Mouse (Mus musculus): ENCODE measurements around the gene Eri2.
A peak's percentile ranks its signal among the peaks of the same experiment; 100 is the strongest.
"Not testable (repeated sequence)": the region's sequence is repeated elsewhere in the genome, so short reads cannot be mapped to it uniquely, and the experiment has no call there.

The Eri2 gene

DNA sequence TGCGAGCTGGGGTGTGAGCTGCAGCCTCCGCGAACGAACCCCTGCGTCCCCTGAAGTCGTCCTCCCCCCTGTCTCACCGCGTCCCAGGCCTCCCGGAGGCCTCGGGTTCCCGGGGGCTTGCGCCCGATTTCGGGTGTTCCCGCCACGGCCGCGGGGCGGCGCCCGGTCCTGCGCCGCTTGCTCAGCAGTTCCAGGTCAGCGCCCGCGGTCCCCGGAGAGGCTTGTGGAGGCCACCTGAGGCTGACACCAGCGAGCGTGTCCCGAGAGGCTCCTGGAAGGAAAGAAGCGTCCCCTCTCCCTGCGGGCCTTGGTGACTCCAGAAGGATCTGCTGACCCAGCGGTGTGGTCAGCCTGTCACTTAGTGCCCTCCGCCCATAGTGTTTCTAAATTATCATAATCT, 49.5 kb downstream of the Eri2 start:
- no peak for DNase-seq (ENCODE audit: low spot score in 2 of 2)

DNA sequence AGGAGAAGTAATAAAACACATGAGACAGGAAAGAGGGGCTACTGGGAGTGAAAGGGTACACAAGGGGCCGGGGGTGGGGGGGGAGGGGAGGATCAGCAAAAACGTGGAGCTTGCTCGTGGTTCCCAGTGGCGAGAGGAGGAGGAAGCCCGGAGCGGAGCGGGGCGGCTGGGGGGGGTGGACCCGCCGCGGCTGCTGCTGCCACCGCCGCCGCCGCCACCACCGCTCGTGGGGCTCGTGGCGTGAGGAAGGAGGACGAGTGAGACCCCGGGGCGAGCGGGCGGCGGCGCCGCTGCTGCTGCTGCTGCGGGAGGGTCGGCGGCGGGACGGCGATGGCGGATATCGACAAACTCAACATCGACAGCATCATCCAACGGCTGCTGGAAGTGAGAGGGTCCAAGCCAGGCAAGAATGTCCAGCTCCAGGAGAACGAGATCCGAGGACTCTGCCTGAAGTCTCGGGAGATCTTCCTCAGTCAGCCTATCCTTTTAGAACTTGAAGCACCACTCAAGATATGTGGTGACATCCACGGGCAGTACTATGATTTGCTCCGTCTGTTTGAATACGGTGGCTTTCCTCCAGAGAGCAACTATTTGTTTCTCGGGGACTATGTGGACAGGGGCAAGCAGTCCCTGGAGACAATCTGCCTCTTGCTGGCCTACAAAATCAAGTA, 53.9 kb downstream of the Eri2 start:
- not testable (repeated sequence) for DNase-seq (ENCODE audit: low spot score in 2 of 2)

DNA sequence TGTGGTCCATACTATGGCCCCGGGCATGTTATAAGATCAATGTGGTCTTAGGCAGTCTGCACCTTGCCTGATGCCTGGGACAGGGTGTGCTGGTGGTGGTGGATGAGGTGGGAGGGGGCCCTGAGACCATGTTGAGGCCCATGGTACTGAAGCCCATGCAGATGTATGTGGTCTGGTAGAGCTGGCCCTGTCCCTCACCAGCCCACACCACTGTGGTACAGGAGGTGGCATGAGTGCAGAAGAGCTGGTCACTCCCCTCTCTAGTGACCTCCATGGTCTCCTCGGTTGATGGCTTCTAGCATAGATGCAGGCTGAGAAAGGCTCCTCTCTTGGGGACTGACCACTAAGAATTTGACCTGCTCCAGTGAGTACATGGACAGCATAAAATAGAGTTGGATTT, 55.0 kb downstream of the Eri2 start:
- DNase-seq (ENCODE audit: low spot score in 2 of 2): no peak

DNA sequence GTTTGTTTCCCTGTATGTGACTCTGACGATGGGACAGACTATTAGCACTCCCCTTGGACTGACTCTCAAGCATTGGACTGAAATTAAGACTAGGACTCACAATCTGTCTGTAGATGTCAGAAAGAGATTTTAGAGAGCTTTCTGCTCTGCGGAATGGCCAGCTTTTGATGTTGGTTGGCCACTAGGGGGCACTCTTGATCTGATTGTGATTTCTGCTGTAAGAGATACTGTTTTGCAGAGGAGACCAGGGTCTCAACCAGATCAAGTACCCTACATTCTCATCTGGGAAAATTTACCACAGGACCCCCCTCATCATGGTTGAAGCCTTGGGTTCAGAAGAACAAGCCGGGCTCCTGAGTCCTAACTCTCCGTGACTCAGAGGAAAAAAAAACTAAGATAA, 62.6 kb downstream of the Eri2 start:
- not testable (repeated sequence) for DNase-seq (ENCODE audit: low spot score in 2 of 2)

DNA sequence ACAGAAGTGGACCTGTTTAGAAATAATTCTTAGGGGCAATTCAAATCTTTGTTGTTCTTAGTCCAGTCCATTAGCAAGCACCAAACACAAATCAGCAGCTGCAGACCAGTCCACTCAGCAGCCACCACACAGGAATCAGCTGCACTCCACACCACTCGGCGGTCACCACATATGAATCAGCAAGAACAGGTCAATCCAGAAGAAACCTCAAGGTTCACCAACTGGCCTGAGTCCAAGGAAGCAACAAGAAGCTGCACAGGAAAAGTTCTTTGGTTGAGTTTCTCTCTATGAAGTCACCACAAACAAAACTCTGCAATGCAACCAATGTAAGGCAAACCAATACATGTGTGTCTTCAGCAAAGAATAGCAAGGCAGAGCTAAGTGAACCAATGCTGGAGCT, 66.2 kb downstream of the Eri2 start:
- DNase-seq (ENCODE audit: low spot score in 2 of 2): no peak

DNA sequence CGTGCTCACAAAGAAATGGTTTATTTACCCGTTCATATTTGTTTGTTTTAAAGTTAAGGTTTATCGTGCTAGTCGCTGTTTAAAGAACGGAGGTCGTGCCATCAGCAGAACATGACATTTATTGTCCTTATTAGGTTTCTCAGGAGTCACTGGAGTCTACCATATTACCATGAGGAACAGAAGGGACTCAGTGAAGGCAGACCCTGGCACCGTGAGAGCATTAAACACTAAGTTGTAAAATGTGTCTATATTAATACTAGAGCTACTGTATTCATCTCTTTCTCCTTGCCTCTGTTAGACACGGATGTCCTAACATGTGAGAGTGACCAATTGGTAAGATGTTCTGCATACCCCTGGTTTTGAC, 72.9 kb downstream of the Eri2 start:
- DNase-seq (ENCODE audit: low spot score in 2 of 2): no peak

DNA sequence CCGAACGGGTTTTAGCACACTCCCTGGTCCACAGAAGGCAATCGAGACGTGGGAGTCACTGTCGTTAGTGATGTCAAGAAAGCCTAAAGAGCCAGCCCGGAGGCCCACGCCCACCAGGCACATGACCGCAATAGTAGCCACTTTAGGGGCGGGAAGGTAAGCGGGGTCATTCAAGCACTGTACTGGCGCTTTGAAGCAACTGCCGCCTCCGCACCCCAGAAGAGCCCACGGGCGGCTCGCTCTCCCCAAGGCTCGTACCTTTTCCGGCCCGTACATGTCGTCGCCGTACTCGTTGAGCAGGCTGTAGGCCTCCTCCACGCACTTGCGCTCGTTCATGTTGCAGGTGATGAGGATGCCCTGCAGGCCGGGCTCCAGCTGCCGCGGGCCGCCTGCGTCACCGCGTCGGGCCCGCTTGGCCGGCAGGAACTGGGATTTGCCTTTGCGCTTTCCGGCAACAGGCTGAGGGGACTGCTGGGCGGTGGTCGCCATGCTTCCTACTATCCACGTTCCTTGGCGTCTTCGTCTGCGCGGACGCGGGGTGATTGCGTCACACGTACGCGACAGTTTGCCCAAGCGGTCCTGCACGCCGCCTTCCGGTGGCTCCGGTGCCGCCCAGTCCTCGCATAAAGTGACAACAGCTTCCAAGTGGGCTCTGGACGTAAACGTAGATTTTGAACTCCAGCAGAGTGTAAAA, 73.5 kb downstream of the Eri2 start, which contains the start of gene Thumpd1:
TSS of gene Thumpd1 (minus strand) at position 546 of the 694 bp plus-strand sequence.
- DNase-seq (ENCODE audit: low spot score in 2 of 2): peak; percentile 84 to 85
